Mouse (Mus musculus) cerebellum, adult 2 months (tissue): ENCODE measurements around the gene Btbd19.

ENCODE experiments used
- CTCF ChIP-seq: fragments of 200-500 bp; IDR thresholded peaks from 2 replicates; pipeline ENCODE4 v1.5.1; 2011; ENCODE audit warnings: low read depth, mild to moderate bottlenecking, control low read depth, low read length, moderate library complexity, borderline replicate concordance; ENCODE audit not compliant: insufficient read depth
- POLR2A ChIP-seq: fragments of 200-500 bp; IDR thresholded peaks from 2 replicates; pipeline ENCODE4 v1.6.1; 2011; ENCODE audit warnings: low read length, control low read depth, borderline replicate concordance; ENCODE audit not compliant: insufficient read depth

DNA sequence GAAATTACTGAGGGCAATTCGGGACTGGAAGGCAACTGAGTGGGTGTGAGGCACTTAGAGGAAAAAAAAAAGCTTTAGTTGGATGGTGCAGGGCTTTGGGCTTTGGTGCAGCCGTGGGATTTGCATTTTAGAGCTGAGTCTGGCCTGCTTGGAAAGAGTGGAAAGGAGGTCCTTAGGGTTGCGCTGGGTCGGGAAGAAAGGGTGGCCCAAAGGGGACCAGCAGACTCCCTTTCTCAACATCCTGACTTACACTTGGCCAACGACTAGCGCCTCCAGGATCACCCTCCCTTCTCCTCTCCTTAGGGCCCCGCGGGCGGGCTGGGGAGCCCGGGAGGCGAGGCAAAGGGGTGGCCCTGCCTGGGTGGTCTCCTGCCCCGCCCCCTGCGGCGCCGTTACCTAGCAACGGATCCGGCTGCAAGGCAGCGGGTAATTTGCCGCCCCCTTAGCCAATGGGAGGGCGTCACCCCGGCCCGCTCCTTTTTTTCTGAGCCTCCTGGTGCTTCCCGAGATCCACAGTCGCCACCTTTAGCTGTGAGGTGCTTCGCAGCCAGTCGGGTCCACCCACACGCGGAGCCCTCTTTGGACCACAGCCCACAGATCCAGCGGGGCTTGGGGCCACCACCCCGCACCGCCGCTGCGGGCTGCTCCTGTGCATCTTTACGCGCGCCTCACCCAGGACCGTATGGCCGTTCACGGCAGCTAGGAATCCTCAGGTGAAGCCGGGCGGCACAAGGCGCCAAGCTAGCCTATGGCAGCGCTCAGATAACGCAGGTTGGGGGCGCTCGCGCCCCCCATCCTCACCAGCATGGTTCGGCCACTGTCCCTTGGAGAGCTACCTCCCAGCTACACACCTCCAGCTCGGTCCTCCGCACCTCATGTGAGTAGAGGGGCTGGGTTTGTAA is 29.7 kb downstream of the Btbd19 start, which contains the start of gene Ptch2:
- TF ChIP-seq CTCF (no peak), POLR2A (no peak)
